Mouse (Mus musculus) CH12.LX (cell line): ENCODE measurements around the gene Eif4h. TPM values are rescaled to one million over a fixed set of nuclear protein-coding genes. Genes with fewer than 3 reads are reported as not detected.

Experiments
- DNase-seq: peaks from one replicate; pipeline ENCODE4 v3.0.0-alpha.2; 2013; ENCODE audit errors: extremely low read depth
- H3K27ac ChIP-seq: 2 replicates; pipeline ENCODE4 v1.5.1; 2012; ENCODE audit warnings: low read depth, mild to moderate bottlenecking, control low read depth, moderate library complexity; ENCODE audit not compliant: insufficient read depth
- H3K27me3 ChIP-seq: replicated peaks from 2 replicates; pipeline ENCODE3; 2012; ENCODE audit warnings: inconsistent platforms
- H3K36me3 ChIP-seq, 2 experiments: replicated peaks in 1 of 2; 2 replicates each; pipeline versions ENCODE3 to v1.6.1; 2012; ENCODE audit warnings: inconsistent platforms in 1 of 2, low read length in 1 of 2, mild to moderate bottlenecking in 1 of 2, mixed read lengths in 1 of 2, moderate library complexity in 1 of 2; ENCODE audit not compliant: control insufficient read depth in 1 of 2, insufficient read depth in 1 of 2
- H3K4me1 ChIP-seq, 2 experiments: 2 replicates each; pipeline ENCODE4 v1.6.1; 2012; ENCODE audit warnings: inconsistent platforms in 1 of 2, moderate library complexity in 1 of 2; ENCODE audit not compliant: insufficient read depth in 2 of 2, control insufficient read depth in 1 of 2
- H3K4me2 ChIP-seq: 2 replicates; pipeline ENCODE4 v1.6.1; 2012; ENCODE audit warnings: low read depth, mild to moderate bottlenecking, control low read depth; ENCODE audit not compliant: poor library complexity, insufficient read depth, severe bottlenecking
- H3K4me3 ChIP-seq, 3 experiments: fragments of 150-350 bp in 1 of 3; sonication (generic) in 1 of 3; replicated peaks in 1 of 3; 2 replicates each; pipeline versions ENCODE3 to v1.5.1; 2011 to 2012; ENCODE audit warnings: low read depth in 2 of 3, low read length in 2 of 3, mild to moderate bottlenecking in 2 of 3, moderate library complexity in 2 of 3, control low read depth in 1 of 3, improper control_type of control experiment in 1 of 3, inconsistent platforms in 1 of 3, mixed read lengths in 1 of 3; ENCODE audit not compliant: poor library complexity in 1 of 3
- H3K79me2 ChIP-seq: replicated peaks from 2 replicates; pipeline ENCODE4 v1.6.1; 2012; ENCODE audit warnings: mild to moderate bottlenecking, moderate library complexity; ENCODE audit not compliant: control insufficient read depth, poor library complexity, insufficient read depth, severe bottlenecking; ENCODE audit errors: extremely low read depth
- H3K9ac ChIP-seq: 2 replicates; pipeline ENCODE4 v1.6.1; 2012; ENCODE audit warnings: low read depth, mild to moderate bottlenecking, control low read depth, moderate library complexity; ENCODE audit not compliant: insufficient read depth
- H3K9me3 ChIP-seq: replicated peaks from 2 replicates; pipeline ENCODE3; 2012; ENCODE audit warnings: low read length, inconsistent platforms, mixed read lengths
- BHLHE40 ChIP-seq: IDR thresholded peaks from 2 replicates; pipeline ENCODE4 v1.6.1; 2011; ENCODE audit warnings: mild to moderate bottlenecking, low read depth, low read length, improper control_type of control experiment
- CHD1 ChIP-seq: IDR thresholded peaks from 2 replicates; pipeline ENCODE4 v1.6.1; 2012; ENCODE audit warnings: low read depth, low read length, improper control_type of control experiment, inconsistent platforms
- CTCF ChIP-seq, 2 experiments: IDR thresholded peaks in 1 of 2; conservative IDR thresholded peaks in 1 of 2; 2 replicates each; pipeline ENCODE4 v1.5.1; 2011 to 2012; ENCODE audit warnings: low read depth in 2 of 2, low read length in 2 of 2, improper control_type of control experiment in 1 of 2, inconsistent platforms in 1 of 2, mild to moderate bottlenecking in 1 of 2, moderate library complexity in 1 of 2
- E2F4 ChIP-seq: IDR thresholded peaks from 2 replicates; pipeline ENCODE4 v1.6.1; 2011; ENCODE audit warnings: low read depth, low read length, improper control_type of control experiment; ENCODE audit not compliant: insufficient replicate concordance
- ELF1 ChIP-seq: IDR thresholded peaks from 2 replicates; pipeline ENCODE4 v1.6.1; 2014; ENCODE audit warnings: low read depth, mild to moderate bottlenecking, inconsistent platforms, low read length, improper control_type of control experiment
- ETS1 ChIP-seq: conservative IDR thresholded peaks from 2 replicates; pipeline ENCODE4 v1.6.1; 2012; ENCODE audit warnings: low read depth, mild to moderate bottlenecking, inconsistent platforms, low read length, improper control_type of control experiment, moderate library complexity
- HCFC1 ChIP-seq: IDR thresholded peaks from 2 replicates; pipeline ENCODE4 v1.6.1; 2012; ENCODE audit warnings: low read depth, mild to moderate bottlenecking, inconsistent platforms, low read length, improper control_type of control experiment
- IRF4 ChIP-seq: IDR thresholded peaks from 2 replicates; pipeline ENCODE4 v1.6.1; 2014; ENCODE audit warnings: low read depth, mild to moderate bottlenecking, inconsistent platforms, low read length, improper control_type of control experiment
- JUN ChIP-seq: IDR thresholded peaks from 2 replicates; pipeline ENCODE4 v1.6.1; 2011; ENCODE audit warnings: low read depth, mild to moderate bottlenecking, low read length, improper control_type of control experiment, moderate library complexity; ENCODE audit not compliant: insufficient read depth
- JUND ChIP-seq: conservative IDR thresholded peaks from 2 replicates; pipeline ENCODE4 v1.6.1; 2011; ENCODE audit warnings: low read depth, low read length, improper control_type of control experiment
- KAT2A ChIP-seq: IDR thresholded peaks from 2 replicates; pipeline ENCODE4 v1.6.1; 2012; ENCODE audit warnings: low read length, improper control_type of control experiment, inconsistent platforms; ENCODE audit not compliant: insufficient replicate concordance
- MAX ChIP-seq: IDR thresholded peaks from 2 replicates; pipeline ENCODE4 v1.6.1; 2011; ENCODE audit warnings: low read length, improper control_type of control experiment
- MAZ ChIP-seq: IDR thresholded peaks from 2 replicates; pipeline ENCODE4 v1.6.1; 2012; ENCODE audit warnings: low read depth, mild to moderate bottlenecking, inconsistent platforms, low read length, improper control_type of control experiment, moderate library complexity
- MEF2A ChIP-seq: IDR thresholded peaks from 2 replicates; pipeline ENCODE4 v1.6.1; 2014; ENCODE audit warnings: low read depth, mild to moderate bottlenecking, inconsistent platforms, low read length, improper control_type of control experiment, borderline replicate concordance
- MXI1 ChIP-seq: IDR thresholded peaks from 2 replicates; pipeline ENCODE4 v1.6.1; 2011; ENCODE audit warnings: mild to moderate bottlenecking, low read depth, low read length, improper control_type of control experiment
- NELFE ChIP-seq: IDR thresholded peaks from 2 replicates; pipeline ENCODE4 v1.6.1; 2011; ENCODE audit warnings: low read depth, low read length, improper control_type of control experiment
- NRF1 ChIP-seq: IDR thresholded peaks from 2 replicates; pipeline ENCODE4 v1.6.1; 2014; ENCODE audit warnings: low read depth, mild to moderate bottlenecking, inconsistent platforms, low read length, improper control_type of control experiment, moderate library complexity
- PAX5 ChIP-seq: IDR thresholded peaks from 2 replicates; pipeline ENCODE4 v1.6.1; 2012; ENCODE audit warnings: low read length, inconsistent platforms, mixed read lengths
- POLR2A ChIP-seq: IDR thresholded peaks from 2 replicates; pipeline ENCODE4 v1.6.1; 2011; ENCODE audit warnings: low read depth, mild to moderate bottlenecking, improper control_type of control experiment, low read length
- RAD21 ChIP-seq: IDR thresholded peaks from 2 replicates; pipeline ENCODE4 v1.6.1; 2011; ENCODE audit warnings: low read depth, mild to moderate bottlenecking, low read length, improper control_type of control experiment, moderate library complexity
- RCOR1 ChIP-seq: conservative IDR thresholded peaks from 2 replicates; pipeline ENCODE4 v1.6.1; 2012; ENCODE audit warnings: low read depth, mild to moderate bottlenecking, inconsistent platforms, low read length, improper control_type of control experiment
- SIN3A ChIP-seq: IDR thresholded peaks from 2 replicates; pipeline ENCODE4 v1.6.1; 2012; ENCODE audit warnings: low read length, improper control_type of control experiment, inconsistent platforms
- SMC3 ChIP-seq: IDR thresholded peaks from 2 replicates; pipeline ENCODE4 v1.6.1; 2011; ENCODE audit warnings: low read depth, low read length, improper control_type of control experiment
- TBP ChIP-seq: conservative IDR thresholded peaks from 2 replicates; pipeline ENCODE4 v1.6.1; 2011; ENCODE audit warnings: low read depth, low read length, improper control_type of control experiment
- TCF12 ChIP-seq: IDR thresholded peaks from 2 replicates; pipeline ENCODE4 v1.6.1; 2014; ENCODE audit warnings: low read depth, mild to moderate bottlenecking, inconsistent platforms, low read length, improper control_type of control experiment
- USF2 ChIP-seq: conservative IDR thresholded peaks from 2 replicates; pipeline ENCODE4 v1.6.1; 2011; ENCODE audit warnings: low read depth, low read length, improper control_type of control experiment
- ZNF384 ChIP-seq: IDR thresholded peaks from 2 replicates; pipeline ENCODE4 v1.6.1; 2012; ENCODE audit warnings: low read depth, low read length, improper control_type of control experiment, inconsistent platforms
- dilution Hi-C: fragments of 300-500 bp; cut with MboI; formaldehyde crosslinking; loops from 2 replicates; pipeline ENCODE4 v1.14.3; 2020; ENCODE audit warnings: low sequenced_read_pairs; ENCODE audit not compliant: extremely low pct_unique_long_range_greater_than_20kb, extremely low pct_ligation_motif_present
- in situ Hi-C: fragments of 300-500 bp; cut with MboI; formaldehyde crosslinking; loops from 3 replicates; pipeline ENCODE4 v1.14.3; 2019; ENCODE audit warnings: low sequenced_read_pairs, low pct_ligation_motif_present, low pct_unique_long_range_greater_than_20kb, mixed read lengths
- polyA plus RNA-seq: library from polyadenylated mRNA; unstranded; fragments of >175 nt; gene quantifications from 2 replicates; pipeline ENCODE4 v1.2.1, GENCODE M21; 2012; ENCODE audit warnings: low read depth; ENCODE audit not compliant: insufficient read length
- total RNA-seq, 2 experiments: library from RNA; depleted of rRNA; stranded (reverse); fragments of 300-350 nt in 1 of 2; fragments of >200 nt in 1 of 2; gene quantifications; 2 replicates each; pipeline ENCODE4 v1.2.3; 2012 to 2014

Gene Eif4h
- total and polyA plus RNA-seq, 3 experiments, result 391 to 470 (median 408) TPM

- in situ Hi-C loops, result loop anchor here (5.0 kb wide), 2 partner anchors 34 to 86 kb away; partner anchors contain the start of gene Lat2
- dilution Hi-C loops, result no loop called here
- no peak for TF ChIP-seq TBP
- no peak for TF ChIP-seq NRF1
- peak; percentile 53 for TF ChIP-seq BHLHE40
- TF ChIP-seq E2F4, result no peak
- TF ChIP-seq JUND, result no peak
- 0 out of 2 replicates have a peak, but pooled peaks have one; percentile 13 for TF ChIP-seq SIN3A
- TF ChIP-seq SMC3, result peak; percentile 42
- TF ChIP-seq CTCF (conservative IDR thresholded peaks at IDR 0.05 in 1 of 2, IDR thresholded peaks at IDR 0.05 in 1 of 2; ENCODE audit: low read depth in 2 of 2, low read length in 2 of 2), result peak in 1 of 2 experiments; percentile 51; a peak in 2 of 4 replicates
- TF ChIP-seq NELFE, result no peak
- Histone ChIP-seq H3K9ac (peak overlapping the region; percentile 99), H3K27ac (peak overlapping the region; percentile 69), H3K27me3 (no peaks in the 10 kb centered on the region), H3K79me2 (peaks cover 44% of the 10 kb centered on the region), H3K4me2 (peak overlapping the region; percentile 94), H3K9me3 (no peaks in the 10 kb centered on the region), H3K4me3 (peak overlapping the region; percentile 98 to 100 (median 100)), H3K4me1 (peaks cover 2 to 47% of the 10 kb centered on the region in 2 experiments; a peak in 3 of 4 replicates), H3K36me3 (peaks cover 16 to 29% of the 10 kb centered on the region in 2 experiments)
- DNase-seq, result peak; percentile 53
Observed at GRCm38 (mm10) chr5:134583006-134583883, 56.0 kb downstream of the Eif4h start.

- H3K4me2 ChIP-seq, result no peak overlapping the region; the same call in 1 of the 2 replicates
- H3K4me3 ChIP-seq, result peak overlapping the region; percentile 98 to 100 (median 100)
- in situ Hi-C loops (loop anchor here (5.0 kb wide), 2 partner anchors 35 to 85 kb away; partner anchors contain the start of gene Lat2), dilution Hi-C loops (no loop called here)
- H3K36me3 ChIP-seq, result peaks cover 12 to 28% of the 10 kb centered on the region in 2 experiments
- H3K27me3 ChIP-seq, result no peaks in the 10 kb centered on the region
- peak overlapping the region; percentile 69 for H3K27ac ChIP-seq
- H3K9me3 ChIP-seq, result no peaks in the 10 kb centered on the region
- DNase-seq, result peak; percentile 98
- peaks cover 2 to 47% of the 10 kb centered on the region in 2 experiments; a peak in 3 of 4 replicates for H3K4me1 ChIP-seq
- peaks cover 44% of the 10 kb centered on the region for H3K79me2 ChIP-seq
- H3K9ac ChIP-seq, result peak overlapping the region; percentile 99
- peak; percentile 88; the same call in 1 of the 2 replicates for TF ChIP-seq E2F4
- TF ChIP-seq TCF12, result peak; percentile 59
- TF ChIP-seq NELFE, result peak; percentile 73
- no peak for TF ChIP-seq BHLHE40
- TF ChIP-seq ZNF384, result no peak
- TF ChIP-seq SIN3A, result peak; percentile 91
- peak; percentile 47 for TF ChIP-seq RAD21
- TF ChIP-seq MEF2A, result no peak
- peak; percentile 57; the same call in 1 of the 2 replicates for TF ChIP-seq MXI1
- no peak for TF ChIP-seq RCOR1
- TF ChIP-seq MAZ, result peak; percentile 83
- TF ChIP-seq ELF1, result peak; percentile 97
- no peak for TF ChIP-seq JUND
- peak in 1 of 2 experiments; percentile 80; a peak in 2 of 4 replicates for TF ChIP-seq CTCF (conservative IDR thresholded peaks at IDR 0.05 in 1 of 2, IDR thresholded peaks at IDR 0.05 in 1 of 2; ENCODE audit: low read depth in 2 of 2, low read length in 2 of 2)
- TF ChIP-seq TBP, result 0 out of 2 replicates have a peak, but pooled peaks have one; percentile 56
- no peak for TF ChIP-seq KAT2A
- TF ChIP-seq JUN, result no peak
- TF ChIP-seq HCFC1, result peak; percentile 85
- no peak for TF ChIP-seq IRF4
- no peak for TF ChIP-seq USF2
- TF ChIP-seq PAX5, result no peak
- no peak for TF ChIP-seq ETS1
- TF ChIP-seq POLR2A, result peak; percentile 88
- no peak for TF ChIP-seq CHD1
- no peak for TF ChIP-seq MAX
Observed at GRCm38 (mm10) chr5:134582221-134582907, 56.9 kb downstream of the Eif4h start.
